Mouse (Mus musculus) G1E-ER4 (cell line): Measurements from ENCODE around the gene Nusap1. TPM values are rescaled to one million over a fixed set of nuclear protein-coding genes. Genes with fewer than 3 reads are reported as not detected.
A peak's percentile ranks its signal among the peaks of the same experiment; 100 is the strongest.

Experiments used
- GATA1 ChIP-seq: IDR thresholded peaks from one replicate; pipeline ENCODE4 v1.8.0; 2012; ENCODE audit warnings: low read length, inconsistent platforms
- polyA plus RNA-seq: library from polyadenylated mRNA; stranded (reverse); fragments of >175 nt; gene quantifications from 2 replicates; pipeline ENCODE4 v1.2.3, GENCODE M21; 2012

Gene Nusap1
- polyA plus RNA-seq, result 1.0 and 1.9 TPM in 2 replicates

DNA sequence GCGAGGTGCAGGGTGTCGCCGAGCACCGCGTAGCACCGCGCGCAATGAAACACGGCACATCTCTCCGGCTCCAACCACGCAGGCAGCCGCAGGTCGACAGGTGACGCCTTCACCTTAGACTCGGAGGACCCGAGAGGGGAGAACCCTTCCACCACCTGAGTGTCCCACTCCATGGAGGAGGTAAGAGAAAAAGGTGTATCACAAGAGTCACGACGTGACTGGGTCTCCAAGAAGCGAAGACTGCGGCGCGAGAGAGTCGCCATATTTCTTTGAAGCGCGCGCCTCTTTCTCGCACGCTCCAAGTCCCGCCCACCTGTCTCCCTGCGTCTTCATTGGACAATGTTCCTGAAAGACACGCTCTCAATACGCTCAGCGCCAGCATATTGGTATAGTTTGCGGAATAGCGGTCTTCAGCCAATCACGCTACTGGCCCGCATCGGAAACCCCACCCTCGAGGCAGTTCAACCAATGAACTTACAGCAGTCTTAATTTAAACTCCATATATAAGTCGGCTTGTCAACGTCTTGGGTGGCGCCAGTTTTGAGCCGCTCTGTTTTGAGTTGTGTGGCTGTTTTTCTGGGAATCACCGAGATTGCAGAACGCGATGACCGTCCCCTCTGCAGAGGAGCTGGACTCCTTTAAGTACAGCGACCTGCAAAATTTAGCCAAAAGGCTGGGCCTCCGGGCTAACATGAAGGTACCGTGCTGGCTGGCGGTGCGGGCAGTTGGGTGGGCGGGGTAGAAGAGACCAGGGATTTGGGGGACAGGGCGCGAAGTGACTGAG, at the start of gene Nusap1, which contains the start of gene Oip5:
Nusap1 (plus strand) TSS at position 100 of the 784 bp plus-strand sequence.
Oip5 (minus strand) TSS at position 271 of the 784 bp plus-strand sequence.
- no peak for TF ChIP-seq GATA1

- no peak for TF ChIP-seq GATA1
These were observed 45.6 kb upstream of the Nusap1 start for GRCm38 (mm10) chr2:119572471-119572870.

DNA sequence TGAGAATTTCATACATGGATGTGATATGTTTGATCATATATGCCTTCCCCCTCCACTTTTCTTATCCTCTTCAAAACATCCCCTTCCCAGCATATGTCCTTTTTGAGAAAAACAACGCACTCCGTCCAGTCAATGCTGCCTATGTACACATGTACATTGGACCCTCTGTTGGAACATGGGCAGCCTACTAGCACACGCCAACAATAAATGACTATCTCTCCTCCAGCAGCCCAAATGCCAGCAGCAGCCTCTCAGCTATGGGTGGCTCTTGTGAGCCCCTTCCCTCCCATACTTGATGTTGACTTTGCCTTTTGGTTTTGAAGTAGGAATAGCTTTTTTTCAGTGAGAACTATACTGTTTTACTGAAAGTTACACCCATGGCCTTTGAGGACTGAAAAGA, 36.5 kb upstream of the Nusap1 start:
- TF ChIP-seq GATA1, result no peak

DNA sequence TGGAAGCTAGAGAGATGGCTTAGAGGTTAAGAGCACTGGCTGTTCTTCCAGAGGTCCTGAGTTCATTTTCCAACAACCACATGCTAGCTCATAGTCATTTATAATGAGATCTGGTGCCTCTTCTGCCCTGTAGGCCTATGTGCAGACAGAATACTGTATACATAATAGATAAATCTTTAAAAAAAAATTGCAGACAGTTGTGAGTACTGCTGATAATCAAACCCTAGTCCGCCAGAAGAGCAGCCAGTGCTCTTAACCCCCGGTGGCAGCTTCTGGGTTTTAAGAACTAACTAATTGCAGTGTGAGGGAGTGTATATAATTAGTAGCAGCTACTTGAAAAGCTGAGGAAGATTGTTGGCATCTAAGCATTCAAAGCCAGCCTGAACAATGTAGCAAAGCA, 34.7 kb upstream of the Nusap1 start:
- no peak for TF ChIP-seq GATA1

DNA sequence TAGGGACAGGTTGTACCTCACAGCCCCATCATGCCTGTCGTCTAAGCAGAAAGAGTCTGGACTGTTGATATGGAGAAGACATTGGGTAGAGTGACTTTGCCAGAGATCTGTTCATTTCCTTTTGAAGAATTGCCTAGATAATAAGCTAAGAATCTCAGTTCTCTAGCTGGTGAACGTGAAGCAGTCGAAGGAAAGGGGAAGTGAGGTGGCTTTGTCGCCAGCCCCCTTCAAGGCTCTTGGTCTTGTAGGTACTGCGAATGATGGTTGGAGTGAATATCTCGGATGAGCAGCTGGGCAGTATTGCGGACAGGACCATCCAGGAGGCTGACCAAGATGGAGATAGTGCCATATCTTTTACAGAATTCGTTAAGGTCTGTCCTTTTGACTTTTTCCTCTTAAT, 33.8 kb upstream of the Nusap1 start:
- no peak for TF ChIP-seq GATA1

DNA sequence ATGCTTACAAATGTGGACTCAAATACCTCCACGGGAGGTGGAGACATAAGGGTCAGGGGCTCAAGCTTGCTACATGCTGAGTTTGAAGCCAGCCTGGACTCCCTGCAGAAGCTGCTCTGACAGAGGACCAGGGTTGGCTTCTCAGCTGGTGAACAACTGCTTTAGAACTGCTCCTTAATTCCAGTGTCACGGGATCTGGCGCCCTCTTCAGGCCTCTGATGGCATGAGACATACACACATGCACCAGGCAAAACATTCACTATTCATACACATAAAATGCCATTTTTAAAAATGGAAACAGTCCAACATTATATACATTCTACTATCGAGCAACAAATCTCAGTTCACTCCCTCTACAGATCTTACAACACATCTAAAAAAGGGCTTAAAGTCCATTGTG, 30.7 kb upstream of the Nusap1 start:
- TF ChIP-seq GATA1, result no peak

DNA sequence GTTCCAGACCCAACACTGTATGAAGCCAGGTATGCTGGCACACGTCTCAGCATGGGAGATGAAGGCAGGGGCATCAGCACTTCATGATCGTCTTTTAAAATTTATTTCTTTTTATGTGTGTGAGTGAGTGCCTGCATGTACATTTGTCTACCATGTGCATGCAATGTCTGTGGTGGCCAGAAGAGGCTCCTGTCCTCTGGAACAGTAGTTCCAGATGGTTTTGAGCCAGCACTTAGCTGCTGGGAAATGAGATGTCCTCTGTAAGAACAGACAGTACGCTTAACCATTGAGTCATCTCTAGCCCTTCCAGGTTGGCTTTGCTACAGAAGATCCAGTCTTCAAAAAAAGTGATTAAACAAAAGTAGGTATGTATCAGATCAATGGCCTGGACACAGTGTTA, 26.9 kb upstream of the Nusap1 start:
- TF ChIP-seq GATA1, result no peak

DNA sequence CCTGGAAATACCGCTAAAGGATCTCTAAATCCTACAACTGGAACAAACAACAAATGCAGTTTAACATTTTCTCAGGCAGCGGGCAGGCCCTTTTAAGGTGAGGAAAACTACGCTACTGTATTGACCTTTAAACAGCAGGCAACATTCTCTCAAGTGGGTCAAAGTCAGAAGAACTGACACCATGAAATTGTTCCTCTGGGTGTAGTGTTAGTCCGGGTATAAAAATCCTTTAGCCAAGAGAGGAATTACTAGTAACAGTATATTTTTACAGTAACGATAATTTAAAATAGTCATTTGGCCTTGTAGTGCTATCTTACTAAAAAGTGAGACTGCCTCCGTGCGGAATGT, 24.4 kb upstream of the Nusap1 start:
- no peak for TF ChIP-seq GATA1

DNA sequence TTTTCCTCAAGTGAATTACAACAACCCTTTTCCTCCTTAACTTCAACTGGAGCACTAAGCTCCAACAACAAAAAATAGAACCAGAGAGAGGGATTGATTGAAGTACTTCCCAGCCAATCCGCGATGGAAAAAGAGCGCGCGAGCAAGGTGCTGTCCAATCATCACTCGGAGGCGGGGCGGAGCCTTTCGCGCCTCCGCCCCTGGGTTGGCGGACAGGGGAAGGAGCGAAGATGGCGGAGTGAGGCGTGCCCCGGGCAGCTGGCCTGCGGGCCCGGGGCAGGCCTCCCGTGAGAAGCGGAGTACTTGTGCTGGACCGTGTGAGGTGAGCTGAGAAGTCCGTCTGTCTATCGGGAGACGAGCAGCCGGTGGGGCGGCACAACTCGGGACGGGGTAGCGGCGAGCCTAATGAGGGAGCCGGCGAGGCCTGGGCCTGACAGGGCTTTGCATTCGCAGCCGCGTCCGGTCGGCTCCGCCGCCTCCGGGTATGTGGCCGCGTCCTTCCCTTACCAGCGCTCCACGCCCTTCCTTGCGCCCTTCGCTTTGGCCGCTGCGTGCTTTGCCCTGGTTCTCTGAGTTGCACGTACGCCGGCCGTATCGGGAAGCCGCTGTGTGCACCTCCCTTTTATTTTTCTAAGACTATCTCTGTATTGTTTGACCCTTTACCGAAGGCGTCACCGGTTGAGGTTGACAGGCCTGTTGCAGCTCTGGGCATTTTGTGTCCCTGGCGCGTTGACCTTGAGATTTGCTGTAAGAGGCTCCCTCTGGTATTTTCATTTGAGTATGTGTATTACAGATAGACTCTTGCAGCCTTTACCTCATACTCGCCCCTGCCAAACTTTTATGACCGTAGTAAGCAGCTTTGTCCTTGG, 23.8 kb upstream of the Nusap1 start:
- no peak for TF ChIP-seq GATA1

DNA sequence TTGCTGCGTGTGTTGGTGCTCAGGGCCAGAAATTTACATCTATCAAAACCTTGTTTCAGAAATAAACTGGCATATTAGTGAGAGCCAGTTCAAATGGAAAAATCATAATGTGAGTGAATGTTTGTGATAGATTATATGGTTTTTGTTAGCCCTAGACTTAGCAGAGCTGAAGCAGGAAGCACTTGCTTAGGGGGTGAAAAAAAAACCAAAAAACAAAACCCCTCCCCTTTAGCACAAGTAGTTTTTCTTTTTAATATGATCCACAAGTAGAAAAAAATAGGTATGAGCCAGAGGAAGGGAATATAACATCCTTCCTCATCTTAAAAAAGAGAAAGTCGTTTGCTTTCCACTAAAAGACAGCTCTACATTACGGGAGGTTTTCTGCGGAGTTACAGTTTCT, 22.8 kb upstream of the Nusap1 start:
- TF ChIP-seq GATA1, result no peak

DNA sequence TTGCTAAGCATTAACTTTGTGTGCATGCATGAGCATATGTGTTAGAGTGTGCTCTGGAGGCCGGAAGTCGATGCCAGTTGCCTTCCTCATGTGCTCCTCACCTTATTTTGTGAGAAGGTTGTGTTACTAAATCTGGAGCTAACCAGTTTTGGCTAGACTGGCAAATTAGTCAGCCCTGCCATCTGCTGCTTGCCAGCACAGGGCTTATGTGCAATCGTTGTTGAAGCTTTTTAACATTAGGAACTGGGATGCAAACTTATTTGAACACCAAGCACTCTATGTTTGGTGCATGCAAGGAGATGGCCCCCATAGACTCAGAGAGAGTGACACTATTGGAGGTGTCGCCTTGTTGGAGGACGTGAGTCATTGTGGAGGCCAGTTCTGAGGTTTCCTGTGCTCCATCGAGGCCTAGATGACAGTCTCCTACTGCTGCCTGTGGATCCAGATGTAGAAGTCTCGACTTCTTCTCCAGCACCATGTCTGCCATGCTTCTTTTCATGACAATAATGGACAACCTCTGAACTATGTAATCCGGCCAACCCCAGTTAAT, 21.2 kb upstream of the Nusap1 start:
- TF ChIP-seq GATA1, result no peak

DNA sequence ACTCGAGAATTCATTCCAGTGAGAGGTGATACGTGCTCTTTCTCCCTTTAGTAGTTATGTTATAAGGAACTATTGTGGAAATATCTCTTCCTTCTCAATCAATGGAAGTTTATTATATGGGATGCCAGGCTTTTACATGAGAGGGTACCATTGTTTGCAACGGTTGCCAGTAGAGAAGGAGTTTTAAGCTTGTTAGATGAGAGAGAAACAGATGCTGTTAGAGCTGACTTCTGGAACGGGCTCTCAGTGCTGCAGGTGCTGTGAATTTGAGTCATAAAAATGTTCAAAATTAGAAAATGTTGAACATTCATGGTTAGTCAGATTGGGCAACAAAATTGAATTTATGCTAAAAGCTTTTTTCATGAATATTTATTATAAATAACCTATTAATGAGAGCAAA, 17.1 kb upstream of the Nusap1 start:
- no peak for TF ChIP-seq GATA1

DNA sequence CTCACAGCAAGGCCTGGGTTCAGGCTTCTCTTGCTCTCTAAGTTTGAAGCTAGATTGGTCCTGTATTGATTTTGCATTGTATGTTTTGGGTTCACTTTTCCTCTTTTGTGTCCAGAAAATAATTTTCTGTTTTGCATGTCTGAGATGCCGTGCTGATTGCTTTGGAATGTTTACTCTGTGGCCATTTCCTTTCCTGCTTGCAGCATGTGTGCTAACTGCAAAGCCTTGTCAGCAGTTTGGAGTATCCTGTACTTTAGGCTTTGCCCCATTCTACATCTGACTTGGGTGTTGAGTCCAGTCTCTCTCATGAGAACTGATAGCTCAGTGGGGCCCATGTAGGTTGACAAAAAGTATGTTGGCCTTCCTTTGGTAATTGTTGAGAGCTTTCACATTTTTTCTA, 15.6 kb upstream of the Nusap1 start:
- no peak for TF ChIP-seq GATA1

- peak; percentile 31 for TF ChIP-seq GATA1
These were observed 14.2 kb upstream of the Nusap1 start for GRCm38 (mm10) chr2:119603909-119604308.

DNA sequence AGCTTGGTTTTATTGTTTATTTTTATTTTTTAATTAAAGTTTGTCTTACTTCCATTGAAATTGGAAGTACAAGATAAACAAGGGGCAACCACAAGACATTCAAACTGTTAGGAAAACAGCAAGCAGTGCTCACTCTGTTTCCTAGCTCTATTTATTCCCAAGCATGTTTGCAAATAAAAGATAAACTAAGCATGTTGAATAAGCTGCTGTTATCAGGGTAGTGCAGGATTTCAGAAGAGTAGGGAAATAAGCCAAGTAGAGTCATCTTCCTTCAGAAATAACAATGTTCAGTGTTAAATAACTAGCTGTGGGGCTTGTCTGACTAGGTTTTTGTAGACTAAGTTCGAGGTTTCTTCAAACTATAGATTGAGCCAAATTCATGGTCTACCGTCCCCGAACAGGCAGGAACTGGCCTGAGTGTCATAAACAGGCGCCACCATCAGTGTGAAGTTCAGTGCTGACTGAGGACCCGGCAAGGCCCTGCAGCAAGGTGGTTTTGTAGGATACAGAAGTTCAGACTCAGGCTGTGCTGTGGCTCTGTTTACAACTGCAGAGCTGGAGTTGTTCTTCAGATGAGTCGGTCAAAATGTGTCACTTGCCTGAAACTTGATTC, 12.6 kb upstream of the Nusap1 start:
- TF ChIP-seq GATA1, result no peak

DNA sequence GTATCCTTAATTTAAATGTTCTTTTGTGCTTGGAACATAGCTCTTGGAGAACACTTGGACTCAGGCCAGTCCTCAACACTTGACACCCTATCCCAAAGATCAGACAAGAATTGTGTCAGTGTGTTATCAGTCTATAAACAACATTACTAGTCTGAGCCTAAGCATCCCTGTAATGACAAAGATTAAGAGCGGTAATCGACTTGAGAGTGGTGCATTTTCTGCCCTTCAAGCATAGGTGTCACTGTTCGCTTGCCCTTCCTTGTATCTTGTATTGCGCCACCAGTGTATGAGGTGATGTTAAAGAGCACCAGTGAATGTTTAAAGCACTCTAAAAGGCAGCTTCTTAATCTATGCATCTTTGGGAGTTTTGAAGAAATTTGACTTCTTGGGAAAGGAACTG, 11.1 kb upstream of the Nusap1 start:
- TF ChIP-seq GATA1, result no peak
